Mouse (Mus musculus) left cerebral cortex, adult 9 months (tissue): ENCODE measurements around the gene Timp4.
"Not testable (repeated sequence)": the region's sequence is repeated elsewhere in the genome, so short reads cannot be mapped to it uniquely, and the experiment has no call there.

Source experiments
- DNase-seq, 2 experiments: peaks; one replicate each; pipeline ENCODE4 v3.0.0; 2022; ENCODE audit warnings: low spot score in 2 of 2

The Timp4 gene

GRCm38 (mm10) chr6:115255171-115255570 is 3.2 kb upstream of the Timp4 start:
- DNase-seq: no peak

- DNase-seq: no peak
Measured at GRCm38 (mm10) chr6:115251531-115251985, 447 bp downstream of the Timp4 start.

- DNase-seq: no peak
Measured at GRCm38 (mm10) chr6:115245500-115246058, 6.4 kb downstream of the Timp4 start.

GRCm38 (mm10) chr6:115244222-115244621 is 7.8 kb downstream of the Timp4 start:
- no peak for DNase-seq

- DNase-seq: no peak
Measured at GRCm38 (mm10) chr6:115241939-115242338, 10.1 kb downstream of the Timp4 start.

GRCm38 (mm10) chr6:115241131-115241699 is 10.8 kb downstream of the Timp4 start:
- DNase-seq: no peak

GRCm38 (mm10) chr6:115240431-115240830 is 11.6 kb downstream of the Timp4 start:
- not testable (repeated sequence) for DNase-seq

- DNase-seq: no peak
Measured at GRCm38 (mm10) chr6:115239335-115239734, 12.7 kb downstream of the Timp4 start.

- no peak for DNase-seq
Measured at GRCm38 (mm10) chr6:115238031-115239027, 13.7 kb downstream of the Timp4 start.

- DNase-seq: no peak
Measured at GRCm38 (mm10) chr6:115232562-115232961, 19.4 kb downstream of the Timp4 start.

- no peak for DNase-seq
Measured at GRCm38 (mm10) chr6:115231836-115232235, 20.2 kb downstream of the Timp4 start.

- no peak for DNase-seq
Measured at GRCm38 (mm10) chr6:115230557-115230956, 21.4 kb downstream of the Timp4 start.

GRCm38 (mm10) chr6:115227529-115227928 is 24.5 kb downstream of the Timp4 start:
- DNase-seq: peak; percentile 59 to 88

GRCm38 (mm10) chr6:115227043-115227442 is 25.0 kb downstream of the Timp4 start, which contains the start of gene Gm17482:
TSS of gene Gm17482 (plus strand) at chr6:115227343.
- no peak for DNase-seq

GRCm38 (mm10) chr6:115225519-115225918 is 26.5 kb downstream of the Timp4 start:
- no peak for DNase-seq

- peak; percentile 45 to 70 for DNase-seq
Measured at GRCm38 (mm10) chr6:115221215-115221641, 30.8 kb downstream of the Timp4 start.

- no peak for DNase-seq
Measured at GRCm38 (mm10) chr6:115213129-115213528, 38.9 kb downstream of the Timp4 start.

- no peak for DNase-seq
Measured at GRCm38 (mm10) chr6:115212132-115212903, 39.7 kb downstream of the Timp4 start.

- no peak for DNase-seq
Measured at GRCm38 (mm10) chr6:115210820-115211219, 41.2 kb downstream of the Timp4 start.

- DNase-seq: peak; percentile 39 to 54
Measured at GRCm38 (mm10) chr6:115210187-115210586, 41.8 kb downstream of the Timp4 start.

- no peak for DNase-seq
Measured at GRCm38 (mm10) chr6:115203029-115203428, 49.0 kb downstream of the Timp4 start.

GRCm38 (mm10) chr6:115200753-115201152 is 51.3 kb downstream of the Timp4 start:
- DNase-seq: no peak
